Mouse (Mus musculus): ENCODE results near the gene Rin2.

DNA sequence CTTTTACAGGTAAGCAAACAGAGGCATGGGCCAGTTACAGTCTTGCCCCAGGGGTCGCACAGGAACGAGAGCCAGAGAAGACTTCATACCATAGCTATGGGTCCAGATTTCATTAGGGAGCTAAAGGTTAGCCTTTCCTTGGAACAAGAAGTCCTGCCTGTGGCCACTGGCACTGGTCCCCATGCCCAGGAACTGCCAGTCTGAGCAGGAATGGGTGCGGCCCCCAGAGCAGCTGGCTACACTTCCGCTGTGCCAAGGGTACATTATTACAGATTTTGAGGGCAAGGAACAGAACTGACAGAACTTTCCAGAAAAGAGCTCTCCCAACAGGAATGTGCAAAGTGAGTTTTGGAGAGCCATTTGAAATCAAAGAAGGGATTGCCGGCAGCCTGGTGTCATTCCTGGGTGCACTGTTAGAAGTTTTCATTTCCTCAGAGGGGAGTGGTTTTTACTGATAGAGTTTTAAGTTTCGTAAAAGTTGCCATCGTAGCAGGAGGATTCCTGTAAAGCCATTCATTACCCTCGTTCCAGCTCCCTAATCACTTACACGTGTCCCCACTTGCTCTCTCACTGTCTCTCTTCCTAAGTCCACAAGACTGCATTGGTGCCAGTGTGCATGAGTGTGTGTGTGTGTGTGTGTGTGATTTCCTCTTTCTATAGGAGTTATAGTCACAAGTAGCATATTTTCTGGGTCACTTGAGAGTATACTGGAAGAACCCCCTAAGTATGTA lies 126.5 kb downstream of the Rin2 start:
- no peak for TF ChIP-seq CTCF (IDR thresholded peaks at IDR 0.05)
- peak; percentile 61; the same call in 1 of the 2 replicates for TF ChIP-seq EP300 (IDR thresholded peaks at IDR 0.05)

All from lung, postnatal 0 days (tissue).